Mouse (Mus musculus): ENCODE measurements around the gene Abhd14b.

DNA sequence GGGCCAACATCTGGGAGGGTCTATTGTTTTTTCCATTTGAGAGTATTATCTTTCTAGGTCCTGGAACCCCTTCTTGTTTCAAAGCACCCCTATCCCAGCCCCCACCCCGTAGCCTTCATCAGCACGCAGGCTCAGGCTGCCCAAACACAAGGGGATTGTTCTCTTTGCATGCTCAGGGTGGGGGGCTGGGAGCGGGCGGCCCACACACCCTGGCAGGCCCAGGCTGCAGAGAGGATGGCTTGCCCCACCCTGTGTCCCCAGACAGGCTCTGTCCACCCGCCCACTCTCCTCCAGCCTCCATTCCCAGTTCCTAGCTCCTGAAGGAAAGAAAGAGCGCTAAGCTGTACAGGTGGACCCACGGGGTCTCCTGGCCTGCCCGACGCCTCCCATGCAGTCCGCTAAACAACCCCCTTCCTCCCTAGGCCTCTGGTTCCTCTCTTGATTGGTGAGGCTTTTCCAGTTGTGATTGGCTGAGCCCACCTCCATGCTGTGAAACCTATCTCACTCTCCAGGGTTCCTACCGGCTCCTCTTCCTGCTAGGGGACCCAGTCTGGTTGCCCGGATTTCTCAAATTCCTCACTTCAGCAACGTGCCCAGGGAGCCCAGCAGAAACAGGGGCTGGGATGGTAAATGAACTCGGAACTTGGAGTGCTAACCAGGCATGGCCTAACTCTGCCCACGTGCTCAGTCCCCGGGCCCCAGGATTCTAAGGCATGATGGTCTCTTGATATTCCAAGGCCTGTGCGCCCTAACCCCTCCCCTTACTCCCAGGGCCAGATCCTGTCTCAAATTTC is 7.8 kb downstream of the Abhd14b start:
- no peak for TF ChIP-seq CTCF (IDR thresholded peaks at IDR 0.05; ENCODE audit: control insufficient read depth, insufficient read depth, insufficient replicate concordance, low read depth, low read length)
- TF ChIP-seq POLR2A (IDR thresholded peaks at IDR 0.05; ENCODE audit: control insufficient read depth, low read depth, low read length): no peak

All from testis, adult 2 months (tissue).